Mouse (Mus musculus) hindbrain, embryonic 11.5 days (tissue): ENCODE measurements around the gene B3gat3. TPM values are rescaled to one million over a fixed set of nuclear protein-coding genes. Genes with fewer than 3 reads are reported as not detected.
"Not testable (repeated sequence)": the region's sequence is repeated elsewhere in the genome, so short reads cannot be mapped to it uniquely, and the experiment has no call there.

Experiments
- ATAC-seq: fragments of 200-750 bp; cut with Nextera tagmentation; 2 replicates; pipeline ENCODE4 v1.8.0; 2017; ENCODE audit warnings: mild to moderate bottlenecking, moderate TSS enrichment, moderate library complexity; ENCODE audit not compliant: low FRiP score
- DNase-seq: peaks from one replicate; pipeline ENCODE4 v3.0.0-alpha.2; 2015; ENCODE audit warnings: low spot score
- H3K27ac ChIP-seq: fragments of 300-500 bp; sonication (generic); 2 replicates; pipeline ENCODE4 v1.5.1; 2014; ENCODE audit warnings: mild to moderate bottlenecking, low read depth, low read length
- H3K27me3 ChIP-seq: fragments of 300-500 bp; sonication (generic); 2 replicates; pipeline ENCODE4 v1.6.1; 2014; ENCODE audit warnings: mild to moderate bottlenecking, low read length, moderate library complexity, mixed read lengths; ENCODE audit not compliant: control insufficient read depth, insufficient read depth
- H3K36me3 ChIP-seq: fragments of 300-500 bp; sonication (generic); 2 replicates; pipeline ENCODE4 v1.6.1; 2014; ENCODE audit warnings: mild to moderate bottlenecking, low read length, moderate library complexity, mixed read lengths; ENCODE audit not compliant: control insufficient read depth, insufficient read depth
- H3K4me1 ChIP-seq: fragments of 300-500 bp; sonication (generic); replicated peaks from 2 replicates; pipeline ENCODE4 v1.6.1; 2014; ENCODE audit warnings: low read length, mixed read lengths; ENCODE audit not compliant: control insufficient read depth, insufficient read depth
- H3K4me2 ChIP-seq: fragments of 300-500 bp; sonication (generic); replicated peaks from 2 replicates; pipeline ENCODE4 v1.6.1; 2014; ENCODE audit warnings: mild to moderate bottlenecking, low read depth, low read length
- H3K4me3 ChIP-seq: fragments of 300-500 bp; sonication (generic); 2 replicates; pipeline ENCODE4 v1.5.1; 2014; ENCODE audit warnings: low read depth, low read length
- H3K9ac ChIP-seq: fragments of 300-500 bp; sonication (generic); 2 replicates; pipeline ENCODE4 v1.6.1; 2014; ENCODE audit warnings: low read depth, low read length
- H3K9me3 ChIP-seq: fragments of 300-500 bp; sonication (generic); 2 replicates; pipeline ENCODE4 v1.6.1; 2016; ENCODE audit warnings: low read length; ENCODE audit not compliant: control insufficient read depth
- WGBS: fragments of 180-500 bp; shearing (Covaris S2); extraction: QIAGEN DNeasy Blood & Tissue Kit; methylation state at CpG from one replicate; pipeline ENCODE4 v1.1.7; 2014; 5-methylcytosine and 5-hydroxymethylcytosine counted together
- polyA plus RNA-seq: library from polyadenylated mRNA; unstranded; fragments of >200 nt; fragmentation: Nextera tagmentation; extraction: Ambion mirVana; gene quantifications from 2 replicates; pipeline ENCODE4 v1.2.1, GENCODE M21; 2014

Gene B3gat3
- polyA plus RNA-seq, 1 experiment from 2014 or later: 43.5 TPM

- Histone ChIP-seq H3K9ac (no peak overlapping the region), H3K36me3 (peaks cover 15% of the 10 kb centered on the region; the same call in 1 of the 2 replicates)
Observed at GRCm38 (mm10) chr19:8965075-8965474, 44.9 kb downstream of the B3gat3 start.

GRCm38 (mm10) chr19:8965771-8966170 is 45.6 kb downstream of the B3gat3 start:
- 80% methylated on average over 8 of the region's 8 CpGs for WGBS
- ATAC-seq: no peak
- Histone ChIP-seq H3K27me3 (no peaks in the 10 kb centered on the region), H3K36me3 (peaks cover 18% of the 10 kb centered on the region), H3K27ac (peak overlapping the region; percentile 70; the same call in 1 of the 2 replicates), H3K4me1 (peaks cover 3% of the 10 kb centered on the region; the same call in 1 of the 2 replicates), H3K4me2 (peak overlapping the region; percentile 26), H3K9me3 (no peaks in the 10 kb centered on the region), H3K4me3 (peak overlapping the region; percentile 86; the same call in 1 of the 2 replicates), H3K9ac (no peak overlapping the region; the same call in 1 of the 2 replicates)
- no peak for DNase-seq

More at GRCm38 (mm10) chr19:8965075-8965474, 44.9 kb downstream of the B3gat3 start:
- Histone ChIP-seq H3K27ac (no peak overlapping the region), H3K4me2 (no peak overlapping the region), H3K27me3 (no peaks in the 10 kb centered on the region), H3K4me1 (peaks cover 3% of the 10 kb centered on the region; the same call in 1 of the 2 replicates), H3K4me3 (no peak overlapping the region), H3K9me3 (no peaks in the 10 kb centered on the region)
- 88% methylated on average over 11 of the region's 11 CpGs for WGBS
- no peak for DNase-seq
- ATAC-seq: no peak

GRCm38 (mm10) chr19:8966198-8966589 is 46.0 kb downstream of the B3gat3 start:
- H3K4me2 ChIP-seq: peak overlapping the region; percentile 54
- ATAC-seq: peak; percentile 1; the same call in 1 of the 2 replicates
- WGBS: 52% methylated on average over 5 of the region's 5 CpGs
- H3K9ac ChIP-seq: peak overlapping the region; percentile 54
- H3K27me3 ChIP-seq: no peaks in the 10 kb centered on the region
- H3K4me1 ChIP-seq: peaks cover 3% of the 10 kb centered on the region; the same call in 1 of the 2 replicates
- no peaks in the 10 kb centered on the region for H3K9me3 ChIP-seq
- no peak for DNase-seq
- H3K36me3 ChIP-seq: peaks cover 22% of the 10 kb centered on the region
- peak overlapping the region; percentile 70 for H3K27ac ChIP-seq
- H3K4me3 ChIP-seq: peak overlapping the region; percentile 86

- Histone ChIP-seq H3K27me3 (no peaks in the 10 kb centered on the region), H3K9ac (peak within 1 kb of the TSS; percentile 88), H3K4me2 (peak within 1 kb of the TSS; percentile 82), H3K36me3 (peaks cover 24% of the 10 kb centered on the region), H3K27ac (peak within 1 kb of the TSS; percentile 74), H3K4me1 (peaks cover 3% of the 10 kb centered on the region; the same call in 1 of the 2 replicates), H3K9me3 (no peaks in the 10 kb centered on the region), H3K4me3 (peak within 1 kb of the TSS; percentile 86)
- peak; percentile 98 for DNase-seq
- ATAC-seq: peak; percentile 99
- 1% methylated on average over 52 of the region's 52 CpGs for WGBS
Observed at GRCm38 (mm10) chr19:8966590-8967372, 46.6 kb downstream of the B3gat3 start, which contains the start of gene Eef1g. TSS of gene Eef1g (plus strand) at chr19:8967041.

- Histone ChIP-seq H3K4me1 (peaks cover 3% of the 10 kb centered on the region; the same call in 1 of the 2 replicates), H3K4me3 (peak overlapping the region; percentile 86), H3K27ac (peak overlapping the region; percentile 74), H3K36me3 (peaks cover 27% of the 10 kb centered on the region), H3K27me3 (no peaks in the 10 kb centered on the region), H3K9me3 (no peaks in the 10 kb centered on the region), H3K9ac (peak overlapping the region; percentile 88), H3K4me2 (peak overlapping the region; percentile 82)
- 0% methylated on average over 8 of the region's 8 CpGs for WGBS
- ATAC-seq: peak; percentile 14; the same call in 1 of the 2 replicates
- no peak for DNase-seq
Observed at GRCm38 (mm10) chr19:8967373-8967743, 47.2 kb downstream of the B3gat3 start.

GRCm38 (mm10) chr19:8967893-8968292 is 47.7 kb downstream of the B3gat3 start:
- WGBS: 11% methylated on average over 9 of the region's 9 CpGs

GRCm38 (mm10) chr19:8972491-8972890 is 52.3 kb downstream of the B3gat3 start:
- not testable (repeated sequence) for DNase-seq, H3K4me2 ChIP-seq
- 92% methylated on average over 8 of the region's 8 CpGs for WGBS

More at GRCm38 (mm10) chr19:8967893-8968292, 47.7 kb downstream of the B3gat3 start:
- DNase-seq: no peak
- Histone ChIP-seq H3K27ac (no peak overlapping the region), H3K36me3 (peaks cover 26% of the 10 kb centered on the region), H3K9ac (peak overlapping the region; percentile 88), H3K27me3 (no peaks in the 10 kb centered on the region), H3K4me1 (peaks cover 3% of the 10 kb centered on the region; the same call in 1 of the 2 replicates), H3K4me3 (peak overlapping the region; percentile 86), H3K4me2 (peak overlapping the region; percentile 82), H3K9me3 (no peaks in the 10 kb centered on the region)
- ATAC-seq: no peak

GRCm38 (mm10) chr19:8974638-8975037 is 54.5 kb downstream of the B3gat3 start:
- no peak overlapping the region for H3K4me3 ChIP-seq
- no peak overlapping the region for H3K4me2 ChIP-seq
- peaks cover 29% of the 10 kb centered on the region for H3K36me3 ChIP-seq
- H3K4me1 ChIP-seq: no peaks in the 10 kb centered on the region
- no peak for DNase-seq
- H3K27me3 ChIP-seq: no peaks in the 10 kb centered on the region
- no peak overlapping the region for H3K9ac ChIP-seq
- no peak overlapping the region for H3K27ac ChIP-seq
- WGBS: 90% methylated on average over 1 of the region's 1 CpGs
- no peak for ATAC-seq
- H3K9me3 ChIP-seq: no peaks in the 10 kb centered on the region

More at GRCm38 (mm10) chr19:8972491-8972890, 52.3 kb downstream of the B3gat3 start:
- H3K36me3 ChIP-seq: peaks cover 30% of the 10 kb centered on the region
- H3K27me3 ChIP-seq, H3K9ac ChIP-seq, H3K4me3 ChIP-seq, ATAC-seq, H3K27ac ChIP-seq, H3K9me3 ChIP-seq, H3K4me1 ChIP-seq: not testable (repeated sequence)
